Mouse (Mus musculus) embryonic stem cell, embryonic (primary cell): Measurements from ENCODE around the gene Fam160a1.

Source experiments
- CTCF ChIA-PET, 4 experiments: fragments of 300-600 bp in 2 of 4; fragments of 350-600 bp in 2 of 4; sonication (Branson Sonifier 250); formaldehyde crosslinking; loops; one replicate each; lab custom pipeline; 2022; ENCODE audit warnings: inconsistent platforms in 2 of 4; lab: Charles Lee
- POLR2A ChIA-PET, 4 experiments: fragments of 300-600 bp in 2 of 4; fragments of 350-600 bp in 2 of 4; sonication (Branson Sonifier 250); formaldehyde crosslinking; loops; one replicate each; lab custom pipeline; 2022; ENCODE audit warnings: antibody characterized with exemption in 4 of 4, inconsistent platforms in 1 of 4; lab: Charles Lee

Fam160a1 gene

GRCm38 (mm10) chr3:85817191-85817590, at the start of gene Fam160a1:
Gene Fam160a1 (minus strand): TSS chr3:85817291.
- ChIA-PET POLR2A (no interaction called here), CTCF (no interaction called here)

GRCm38 (mm10) chr3:85863996-85864395, 46.9 kb upstream of the Fam160a1 start:
- POLR2A ChIA-PET, result interaction anchor here in 1 of 4 experiments (1.5 kb wide), 1 partner anchor 17 kb away, joined by 3 read pairs; no protein-coding TSS in a partner anchor
- CTCF ChIA-PET, result no interaction called here

GRCm38 (mm10) chr3:85862886-85863285, 45.8 kb upstream of the Fam160a1 start:
- POLR2A ChIA-PET, result no interaction called here
- CTCF ChIA-PET, result no interaction called here

GRCm38 (mm10) chr3:85860996-85861395, 43.9 kb upstream of the Fam160a1 start:
- ChIA-PET POLR2A (interaction anchor here in 1 of 4 experiments (0.6 kb wide), 1 partner anchor 30 kb away, joined by 3 read pairs; no protein-coding TSS in a partner anchor), CTCF (no interaction called here)

GRCm38 (mm10) chr3:85859311-85859710, 42.2 kb upstream of the Fam160a1 start:
- ChIA-PET CTCF (interaction anchor here in 1 of 4 experiments (0.6 kb wide), 1 partner anchor 257 kb away, joined by 4 read pairs; no protein-coding TSS in a partner anchor), POLR2A (interaction anchor here in 1 of 4 experiments (0.8 to 1.1 kb wide), 2 partner anchors 14 to 28 kb away, joined by 3 to 5 read pairs; partner anchors contain the start of genes Glt28d2 and Gm37240)

- ChIA-PET CTCF (interaction anchor here in 1 of 4 experiments (0.6 kb wide), 1 partner anchor 258 kb away, joined by 4 read pairs; no protein-coding TSS in a partner anchor), POLR2A (interaction anchor here in 1 of 4 experiments (0.8 to 1.1 kb wide), 2 partner anchors 13 to 29 kb away, joined by 3 to 5 read pairs; partner anchors contain the start of genes Glt28d2 and Gm37240)
Observed at GRCm38 (mm10) chr3:85858140-85859135, 41.3 kb upstream of the Fam160a1 start.

- ChIA-PET CTCF (no interaction called here), POLR2A (no interaction called here)
Observed at GRCm38 (mm10) chr3:85857083-85857482, 40.0 kb upstream of the Fam160a1 start.

- CTCF ChIA-PET, result no interaction called here
- POLR2A ChIA-PET, result interaction anchor here in 2 of 4 experiments (0.7 to 0.9 kb wide), 2 partner anchors 11 to 16 kb away, joined by 3 read pairs; no protein-coding TSS in a partner anchor
Observed at GRCm38 (mm10) chr3:85855947-85856346, 38.9 kb upstream of the Fam160a1 start.

- CTCF ChIA-PET, result no interaction called here
- POLR2A ChIA-PET, result interaction anchor here in 1 of 4 experiments (0.9 kb wide), 1 partner anchor 17 kb away, joined by 3 read pairs; no protein-coding TSS in a partner anchor
Observed at GRCm38 (mm10) chr3:85855043-85855442, 38.0 kb upstream of the Fam160a1 start.

GRCm38 (mm10) chr3:85854143-85854542, 37.1 kb upstream of the Fam160a1 start:
- ChIA-PET CTCF (no interaction called here), POLR2A (no interaction called here)

GRCm38 (mm10) chr3:85853715-85854114, 36.6 kb upstream of the Fam160a1 start:
- ChIA-PET POLR2A (no interaction called here), CTCF (no interaction called here)

- CTCF ChIA-PET, result no interaction called here
- POLR2A ChIA-PET, result no interaction called here
Observed at GRCm38 (mm10) chr3:85850079-85850478, 33.0 kb upstream of the Fam160a1 start.

- ChIA-PET CTCF (no interaction called here), POLR2A (interaction anchor here in 1 of 4 experiments (0.6 to 1.6 kb wide), 4 partner anchors 13 to 977 kb away, joined by 3 to 5 read pairs (median 4); no protein-coding TSS in a partner anchor)
Observed at GRCm38 (mm10) chr3:85846316-85846715, 29.2 kb upstream of the Fam160a1 start.

GRCm38 (mm10) chr3:85845341-85845740, 28.2 kb upstream of the Fam160a1 start:
- ChIA-PET CTCF (no interaction called here), POLR2A (interaction anchor here in 1 of 4 experiments (0.6 to 1.6 kb wide), 4 partner anchors 12 to 976 kb away, joined by 3 to 5 read pairs (median 4); no protein-coding TSS in a partner anchor)

- CTCF ChIA-PET, result no interaction called here
- POLR2A ChIA-PET, result interaction anchor here in 1 of 4 experiments (0.9 kb wide), 1 partner anchor 10 kb away, joined by 3 read pairs; no protein-coding TSS in a partner anchor
Observed at GRCm38 (mm10) chr3:85842881-85843218, 25.8 kb upstream of the Fam160a1 start.

GRCm38 (mm10) chr3:85842177-85842880, 25.2 kb upstream of the Fam160a1 start:
- CTCF ChIA-PET, result no interaction called here
- POLR2A ChIA-PET, result interaction anchor here in 2 of 4 experiments (0.9 kb wide), 2 partner anchors 10 to 167 kb away, joined by 3 to 4 read pairs; no protein-coding TSS in a partner anchor

GRCm38 (mm10) chr3:85841454-85842176, 24.5 kb upstream of the Fam160a1 start:
- CTCF ChIA-PET, result no interaction called here

GRCm38 (mm10) chr3:85833627-85834026, 16.5 kb upstream of the Fam160a1 start:
- ChIA-PET CTCF (no interaction called here), POLR2A (interaction anchor here in 2 of 4 experiments (0.6 to 1.9 kb wide), 5 partner anchors 10 to 390 kb away, joined by 3 to 6 read pairs (median 4); partner anchors contain the start of genes Gatb (in 1 of the 2), Glt28d2 (in 1 of the 2) and Gm37240 (in 1 of the 2))

More at GRCm38 (mm10) chr3:85841454-85842176, 24.5 kb upstream of the Fam160a1 start:
- POLR2A ChIA-PET, result interaction anchor here in 2 of 4 experiments (0.9 kb wide), 2 partner anchors 9 to 166 kb away, joined by 3 to 4 read pairs; no protein-coding TSS in a partner anchor
